Mouse (Mus musculus) midbrain, embryonic 16.5 days (tissue): ENCODE data around the gene Snx15. TPM values are rescaled to one million over a fixed set of nuclear protein-coding genes. Genes with fewer than 3 reads are reported as not detected.

Experiments used
- ATAC-seq: fragments of 200-750 bp; cut with Nextera tagmentation; 2 replicates; pipeline ENCODE4 v1.8.0; 2017; ENCODE audit warnings: moderate TSS enrichment
- H3K27ac ChIP-seq: fragments of 300-500 bp; sonication (generic); 2 replicates; pipeline ENCODE4 v1.5.1; 2014; ENCODE audit warnings: mild to moderate bottlenecking, low read length, mixed read lengths
- H3K27me3 ChIP-seq: fragments of 300-500 bp; sonication (generic); 2 replicates; pipeline ENCODE4 v1.6.1; 2014; ENCODE audit warnings: low read depth, low read length, mixed read lengths; ENCODE audit not compliant: control insufficient read depth, insufficient read depth
- H3K36me3 ChIP-seq: fragments of 300-500 bp; sonication (generic); 2 replicates; pipeline ENCODE4 v1.6.1; 2014; ENCODE audit warnings: mild to moderate bottlenecking, low read length, moderate library complexity, mixed read lengths; ENCODE audit not compliant: control insufficient read depth, insufficient read depth
- H3K4me1 ChIP-seq: fragments of 300-500 bp; sonication (generic); 2 replicates; pipeline ENCODE4 v1.6.1; 2014; ENCODE audit warnings: mild to moderate bottlenecking, low read length, mixed read lengths; ENCODE audit not compliant: control insufficient read depth, insufficient read depth
- H3K4me2 ChIP-seq: fragments of 300-500 bp; sonication (generic); 2 replicates; pipeline ENCODE4 v1.6.1; 2014; ENCODE audit warnings: mild to moderate bottlenecking, low read length, mixed read lengths
- H3K4me3 ChIP-seq: fragments of 300-500 bp; sonication (generic); 2 replicates; pipeline ENCODE4 v1.5.1; 2014; ENCODE audit warnings: low read depth, mild to moderate bottlenecking, low read length, moderate library complexity, mixed read lengths
- H3K9ac ChIP-seq: fragments of 300-500 bp; sonication (generic); 2 replicates; pipeline ENCODE4 v1.6.1; 2014; ENCODE audit warnings: low read depth, low read length, mixed read lengths
- H3K9me3 ChIP-seq: fragments of 300-500 bp; sonication (generic); replicated peaks from 2 replicates; pipeline ENCODE4 v1.6.1; 2014; ENCODE audit warnings: mild to moderate bottlenecking, low read length, mixed read lengths; ENCODE audit not compliant: control insufficient read depth, poor library complexity, severe bottlenecking
- WGBS: fragments of 180-500 bp; shearing (Covaris S2); extraction: QIAGEN DNeasy Blood & Tissue Kit; methylation state at CpG from one replicate; pipeline ENCODE4 v1.1.7; 2014; 5-methylcytosine and 5-hydroxymethylcytosine counted together
- polyA plus RNA-seq: library from polyadenylated mRNA; unstranded; fragments of >200 nt; fragmentation: Nextera tagmentation; extraction: Ambion mirVana; gene quantifications from 2 replicates; pipeline ENCODE4 v1.2.1, GENCODE M21; 2015

Snx15 gene
- polyA plus RNA-seq, 1 experiment from 2014 or later = 65.4 TPM

GRCm38 (mm10) chr19:6126789-6127580 is 1.1 kb downstream of the Snx15 start:
- no peak for ATAC-seq
- Histone ChIP-seq H3K27ac (peak overlapping the region; percentile 90; the same call in 1 of the 2 replicates), H3K4me1 (peaks cover 7% of the 10 kb centered on the region), H3K9me3 (no peaks in the 10 kb centered on the region), H3K36me3 (no peaks in the 10 kb centered on the region), H3K9ac (no peak overlapping the region), H3K4me3 (peak overlapping the region; percentile 53), H3K27me3 (no peaks in the 10 kb centered on the region), H3K4me2 (peak overlapping the region; percentile 59)
- 78% methylated on average over 10 of the region's 10 CpGs for WGBS

GRCm38 (mm10) chr19:6126289-6126688 is 1.8 kb downstream of the Snx15 start:
- no peaks in the 10 kb centered on the region for H3K9me3 ChIP-seq
- 24% methylated on average over 4 of the region's 4 CpGs for WGBS
- no peak overlapping the region for H3K9ac ChIP-seq
- no peaks in the 10 kb centered on the region for H3K27me3 ChIP-seq
- no peak overlapping the region for H3K4me3 ChIP-seq
- H3K27ac ChIP-seq = no peak overlapping the region
- H3K4me1 ChIP-seq = peaks cover 7% of the 10 kb centered on the region
- no peak overlapping the region for H3K4me2 ChIP-seq
- H3K36me3 ChIP-seq = no peaks in the 10 kb centered on the region
- no peak for ATAC-seq

- no peak overlapping the region for H3K9ac ChIP-seq
- no peaks in the 10 kb centered on the region for H3K27me3 ChIP-seq
- no peaks in the 10 kb centered on the region for H3K9me3 ChIP-seq
- H3K4me1 ChIP-seq = peaks cover 7% of the 10 kb centered on the region
- H3K4me3 ChIP-seq = no peak overlapping the region
- no peak overlapping the region for H3K4me2 ChIP-seq
- WGBS = 88% methylated on average over 2 of the region's 2 CpGs
- H3K27ac ChIP-seq = no peak overlapping the region
- ATAC-seq = no peak
- 0 out of 2 replicates have a peak, but pooled peaks cover 3% of the 10 kb centered on the region for H3K36me3 ChIP-seq
Observed at GRCm38 (mm10) chr19:6124898-6125297, 3.2 kb downstream of the Snx15 start.

- H3K4me3 ChIP-seq = no peak overlapping the region
- H3K27ac ChIP-seq = no peak overlapping the region
- no peak overlapping the region for H3K9ac ChIP-seq
- ATAC-seq = no peak
- 70% methylated on average over 8 of the region's 8 CpGs for WGBS
- 0 out of 2 replicates have a peak, but pooled peaks cover 3% of the 10 kb centered on the region for H3K36me3 ChIP-seq
- no peaks in the 10 kb centered on the region for H3K9me3 ChIP-seq
- no peak overlapping the region for H3K4me2 ChIP-seq
- no peaks in the 10 kb centered on the region for H3K27me3 ChIP-seq
- H3K4me1 ChIP-seq = peaks cover 15% of the 10 kb centered on the region
Observed at GRCm38 (mm10) chr19:6123330-6123729, 4.8 kb downstream of the Snx15 start.

- Histone ChIP-seq H3K27ac (no peak overlapping the region), H3K4me2 (no peak overlapping the region), H3K4me1 (peaks cover 20% of the 10 kb centered on the region), H3K9me3 (no peaks in the 10 kb centered on the region), H3K27me3 (no peaks in the 10 kb centered on the region), H3K9ac (no peak overlapping the region), H3K36me3 (0 out of 2 replicates have a peak, but pooled peaks cover 3% of the 10 kb centered on the region), H3K4me3 (no peak overlapping the region)
- WGBS = 44% methylated on average over 19 of the region's 19 CpGs
- ATAC-seq = no peak
Observed at GRCm38 (mm10) chr19:6121761-6122160, 6.3 kb downstream of the Snx15 start.

- Histone ChIP-seq H3K9me3 (no peaks in the 10 kb centered on the region), H3K27me3 (no peaks in the 10 kb centered on the region), H3K4me3 (peak overlapping the region; percentile 83), H3K9ac (peak overlapping the region; percentile 70), H3K4me2 (peak overlapping the region; percentile 90), H3K4me1 (peaks cover 22% of the 10 kb centered on the region), H3K27ac (peak overlapping the region; percentile 91), H3K36me3 (peaks cover 19% of the 10 kb centered on the region)
- WGBS = under 1% methylated on average over 8 of the region's 8 CpGs
- peak; percentile 63 for ATAC-seq
Observed at GRCm38 (mm10) chr19:6118677-6119185, 9.4 kb downstream of the Snx15 start.

- Histone ChIP-seq H3K9me3 (no peaks in the 10 kb centered on the region), H3K27me3 (no peaks in the 10 kb centered on the region), H3K9ac (peak within 1 kb of the TSS; percentile 91), H3K4me1 (peaks cover 22% of the 10 kb centered on the region), H3K4me3 (peak within 1 kb of the TSS; percentile 83), H3K4me2 (peak within 1 kb of the TSS; percentile 90), H3K36me3 (peaks cover 19% of the 10 kb centered on the region), H3K27ac (peak within 1 kb of the TSS; percentile 91)
- peak; percentile 89 for ATAC-seq
- under 1% methylated on average over 76 of the region's 77 CpGs for WGBS
Observed at GRCm38 (mm10) chr19:6117986-6118676, 10.0 kb downstream of the Snx15 start, which contains the start of gene Sac3d1. Gene Sac3d1, minus strand, starts transcription at chr19:6118650.

GRCm38 (mm10) chr19:6117346-6117985 is 10.6 kb downstream of the Snx15 start:
- Histone ChIP-seq H3K27me3 (no peaks in the 10 kb centered on the region), H3K9ac (peak overlapping the region; percentile 91), H3K4me2 (peak overlapping the region; percentile 90), H3K36me3 (peaks cover 19% of the 10 kb centered on the region), H3K27ac (peak overlapping the region; percentile 91), H3K9me3 (no peaks in the 10 kb centered on the region), H3K4me1 (peaks cover 22% of the 10 kb centered on the region), H3K4me3 (peak overlapping the region; percentile 83)
- ATAC-seq = no peak
- WGBS = 5% methylated on average over 32 of the region's 32 CpGs
